17 mouse cellular contexts compared by ENCODE assay signal in genomic region chr9:65558806-65559205, GRCm38 (mm10). TPM values are rescaled to one million over a fixed set of nuclear protein-coding genes. Genes with fewer than 3 reads are reported as not detected.
"Had no signal": no experiment of that assay in that cellular context is flagged by ENCODE, and none has a peak within 500 bp of the region (broad histone marks: within the 10 kb centered on the region; RNA-seq: fewer than 3 reads in every experiment).

No protein-coding gene starts in this region.

- DNase-seq: kidney, adult 18-20 months; kidney, adult 9 months; kidney, postnatal 14 days; kidney, postnatal 4 days; left cerebral cortex, postnatal 4 days; lung, adult 2 months; midbrain, embryonic 14.5 days; thymus, adult 18-20 months; thymus, postnatal 36 days had no signal

- H3K4me3 ChIP-seq: megakaryocyte, embryonic 14.5 days; midbrain, embryonic 10.5 days had no signal

- H3K9ac ChIP-seq: liver, embryonic 14.5 days had no signal

- ATAC-seq: intestine, embryonic 16.5 days had no signal

- H3K9me3 ChIP-seq: megakaryocyte, embryonic 14.5 days; midbrain, embryonic 10.5 days had no signal

- H3K27ac ChIP-seq: midbrain, embryonic 10.5 days had no signal

- H3K27me3 ChIP-seq: megakaryocyte, embryonic 14.5 days had no signal

RNA-seq across cellular contexts. Expression of gene Ankdd1a, which starts 38.8 kb away (rescaled TPM):
- polyA plus RNA-seq: intestine, embryonic 16.5 days; kidney, embryonic 16.5 days; lung, embryonic 16.5 days; midbrain, embryonic 10.5 days; small intestine, adult 2 months; testis, adult 2 months had no signal
